Mouse (Mus musculus) liver, adult 2 months (tissue): Measurements from ENCODE around the gene Ranbp3l.

Source experiments
- CTCF ChIP-seq: fragments of 200-500 bp; IDR thresholded peaks from 2 replicates; pipeline ENCODE4 v1.5.1; 2011; ENCODE audit warnings: low read depth, low read length, control low read depth
- POLR2A ChIP-seq: fragments of 200-500 bp; IDR thresholded peaks from 2 replicates; pipeline ENCODE4 v1.6.1; 2011; ENCODE audit warnings: low read length, control low read depth; ENCODE audit not compliant: insufficient read depth; ENCODE audit errors: extremely low read depth

GRCm38 (mm10) chr15:9073684-9074083 lies 105.9 kb downstream of the Ranbp3l start:
- TF ChIP-seq POLR2A, result no peak
- TF ChIP-seq CTCF, result no peak
